Mouse (Mus musculus): ENCODE results near the gene Emilin3. TPM values are rescaled to one million over a fixed set of nuclear protein-coding genes. Genes with fewer than 3 reads are reported as not detected.

Gene Emilin3
- polyA plus RNA-seq, 1 experiment from 2014 or later = not detected

GRCm38 (mm10) chr2:160881462-160882101 is 30.5 kb downstream of the Emilin3 start:
- Histone ChIP-seq H3K36me3 (replicated peaks; ENCODE audit: insufficient read depth, low read length) (no peaks in the 10 kb centered on the region), H3K9me3 (ENCODE audit: low read length) (no peaks in the 10 kb centered on the region), H3K4me3 (ENCODE audit: low read depth, low read length) (no peak overlapping the region), H3K27ac (ENCODE audit: low read depth) (no peak overlapping the region), H3K27me3 (ENCODE audit: insufficient read depth, low read length) (no peaks in the 10 kb centered on the region), H3K9ac (replicated peaks) (no peak overlapping the region), H3K4me1 (ENCODE audit: insufficient read depth) (no peaks in the 10 kb centered on the region), H3K4me2 (ENCODE audit: low read depth, low read length) (no peak overlapping the region)
- ATAC-seq (no peak), DNase-seq (no peak)
- WGBS (ENCODE audit: insufficient replicate concordance) = 44% methylated on average over 6 of the region's 6 CpGs
- TF ChIP-seq EP300 (IDR thresholded peaks at IDR 0.05; ENCODE audit: low read depth) (no peak), CTCF (IDR thresholded peaks at IDR 0.05; ENCODE audit: low read depth) (no peak)

- H3K9me3 ChIP-seq (ENCODE audit: low read length) = peaks cover 4% of the 10 kb centered on the region; the same call in 1 of the 2 replicates
- TF ChIP-seq CTCF (IDR thresholded peaks at IDR 0.05; ENCODE audit: low read depth) (no peak), EP300 (IDR thresholded peaks at IDR 0.05; ENCODE audit: low read depth) (no peak)
- H3K27ac ChIP-seq (ENCODE audit: low read depth) = no peak within 1 kb of the TSS
- no peak within 1 kb of the TSS for H3K4me2 ChIP-seq (ENCODE audit: low read depth, low read length)
- no peaks in the 10 kb centered on the region for H3K4me1 ChIP-seq (ENCODE audit: insufficient read depth)
- DNase-seq (no peak), ATAC-seq (peak; percentile 53)
- H3K9ac ChIP-seq (replicated peaks) = no peak within 1 kb of the TSS
- no peaks in the 10 kb centered on the region for H3K36me3 ChIP-seq (replicated peaks; ENCODE audit: insufficient read depth, low read length)
- no peak within 1 kb of the TSS for H3K4me3 ChIP-seq (ENCODE audit: low read depth, low read length)
- H3K27me3 ChIP-seq (ENCODE audit: insufficient read depth, low read length) = no peaks in the 10 kb centered on the region
- 60% methylated on average over 13 of the region's 13 CpGs for WGBS (ENCODE audit: insufficient replicate concordance)
These were observed 31.5 kb downstream of the Emilin3 start, which contains the start of gene Lpin3 for GRCm38 (mm10) chr2:160880453-160881195. Gene Lpin3 (plus strand): TSS chr2:160880670.

- 77% methylated on average over 4 of the region's 4 CpGs for WGBS (ENCODE audit: insufficient replicate concordance)
- no peak overlapping the region for H3K4me2 ChIP-seq (ENCODE audit: low read depth, low read length)
- no peaks in the 10 kb centered on the region for H3K36me3 ChIP-seq (replicated peaks; ENCODE audit: insufficient read depth, low read length)
- H3K27ac ChIP-seq (ENCODE audit: low read depth) = no peak overlapping the region
- no peaks in the 10 kb centered on the region for H3K27me3 ChIP-seq (ENCODE audit: insufficient read depth, low read length)
- DNase-seq = no peak
- peaks cover 4% of the 10 kb centered on the region; the same call in 1 of the 2 replicates for H3K9me3 ChIP-seq (ENCODE audit: low read length)
- no peak for ATAC-seq
- TF ChIP-seq CTCF (IDR thresholded peaks at IDR 0.05; ENCODE audit: low read depth) = peak; percentile 66
- no peak for TF ChIP-seq EP300 (IDR thresholded peaks at IDR 0.05; ENCODE audit: low read depth)
- no peak overlapping the region for H3K9ac ChIP-seq (replicated peaks)
- H3K4me3 ChIP-seq (ENCODE audit: low read depth, low read length) = no peak overlapping the region
- peaks cover 8% of the 10 kb centered on the region; the same call in 1 of the 2 replicates for H3K4me1 ChIP-seq (ENCODE audit: insufficient read depth)
These were observed 36.0 kb downstream of the Emilin3 start for GRCm38 (mm10) chr2:160876115-160876514.

- ATAC-seq = no peak
- TF ChIP-seq EP300 (IDR thresholded peaks at IDR 0.05; ENCODE audit: low read depth) (no peak), CTCF (IDR thresholded peaks at IDR 0.05; ENCODE audit: low read depth) (no peak)
- no peaks in the 10 kb centered on the region for H3K36me3 ChIP-seq (replicated peaks; ENCODE audit: insufficient read depth, low read length)
These were observed 37.8 kb downstream of the Emilin3 start for GRCm38 (mm10) chr2:160874231-160874877.

GRCm38 (mm10) chr2:160872890-160873382 is 39.2 kb downstream of the Emilin3 start, which contains the start of gene Zhx3:
Gene Zhx3 (minus strand): TSS chr2:160872998.
- ATAC-seq (peak; percentile 92), DNase-seq (peak; percentile 92)
- peak within 1 kb of the TSS; percentile 94 for H3K27ac ChIP-seq (ENCODE audit: low read depth)
- no peaks in the 10 kb centered on the region for H3K36me3 ChIP-seq (replicated peaks; ENCODE audit: insufficient read depth, low read length)
- H3K9ac ChIP-seq (replicated peaks) = peak within 1 kb of the TSS; percentile 89
- H3K4me3 ChIP-seq (ENCODE audit: low read depth, low read length) = peak within 1 kb of the TSS; percentile 75
- 3% methylated on average over 13 of the region's 48 CpGs for WGBS (ENCODE audit: insufficient replicate concordance)
- H3K9me3 ChIP-seq (ENCODE audit: low read length) = peaks cover 4% of the 10 kb centered on the region; the same call in 1 of the 2 replicates
- peak within 1 kb of the TSS; percentile 80 for H3K4me2 ChIP-seq (ENCODE audit: low read depth, low read length)
- peaks cover 8% of the 10 kb centered on the region; the same call in 1 of the 2 replicates for H3K4me1 ChIP-seq (ENCODE audit: insufficient read depth)
- H3K27me3 ChIP-seq (ENCODE audit: insufficient read depth, low read length) = no peaks in the 10 kb centered on the region
- TF ChIP-seq CTCF (IDR thresholded peaks at IDR 0.05; ENCODE audit: low read depth) (no peak), EP300 (IDR thresholded peaks at IDR 0.05; ENCODE audit: low read depth) (peak; percentile 41; the same call in 1 of the 2 replicates)

More at GRCm38 (mm10) chr2:160874231-160874877, 37.8 kb downstream of the Emilin3 start:
- no peak overlapping the region for H3K4me3 ChIP-seq (ENCODE audit: low read depth, low read length)
- H3K4me2 ChIP-seq (ENCODE audit: low read depth, low read length) = no peak overlapping the region
- peaks cover 4% of the 10 kb centered on the region; the same call in 1 of the 2 replicates for H3K9me3 ChIP-seq (ENCODE audit: low read length)
- H3K27me3 ChIP-seq (ENCODE audit: insufficient read depth, low read length) = no peaks in the 10 kb centered on the region
- H3K27ac ChIP-seq (ENCODE audit: low read depth) = 0 out of 2 replicates have a peak overlapping the region, but pooled peaks have one; percentile 94
- H3K9ac ChIP-seq (replicated peaks) = no peak overlapping the region
- peaks cover 8% of the 10 kb centered on the region; the same call in 1 of the 2 replicates for H3K4me1 ChIP-seq (ENCODE audit: insufficient read depth)
- no peak for DNase-seq
- WGBS (ENCODE audit: insufficient replicate concordance) = 51% methylated on average over 5 of the region's 5 CpGs
